Mouse (Mus musculus) ES-Bruce4 (cell line): ENCODE data around the gene Tlx2.

Experiments
- CTCF ChIP-seq: IDR thresholded peaks from one replicate; pipeline ENCODE4 v1.8.1; 2011; ENCODE audit warnings: low read depth, low read length
- EP300 ChIP-seq: IDR thresholded peaks from 2 replicates; pipeline ENCODE4 v1.6.1; 2011; ENCODE audit warnings: low read depth, low read length; ENCODE audit not compliant: insufficient read depth
- POLR2A ChIP-seq: IDR thresholded peaks from one replicate; pipeline ENCODE4 v1.8.1; 2011; ENCODE audit warnings: low read length; ENCODE audit not compliant: insufficient read depth

- TF ChIP-seq CTCF (no peak), POLR2A (no peak), EP300 (no peak)
Observed at GRCm38 (mm10) chr6:83040601-83041000, 29.5 kb downstream of the Tlx2 start.
